Mouse (Mus musculus): ENCODE results near the gene Diablo.

DNA sequence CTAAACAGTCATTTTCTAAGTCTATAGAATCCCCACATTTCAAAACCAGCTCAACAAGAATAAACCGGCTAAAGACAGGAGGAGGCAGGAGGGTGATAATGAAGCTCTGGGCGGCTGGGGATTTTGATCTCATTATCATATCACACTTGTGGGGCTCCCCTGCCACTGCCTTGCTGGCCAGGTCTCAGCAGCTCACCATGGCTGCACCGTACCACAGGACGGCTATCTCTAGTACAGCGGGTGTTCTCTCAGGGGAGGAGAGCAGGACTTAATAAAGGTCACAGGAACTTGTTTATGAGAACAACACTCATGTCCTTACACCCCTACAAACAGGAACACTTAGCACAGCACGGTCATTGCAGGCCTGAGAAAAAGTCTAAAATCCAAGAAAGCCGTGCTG is 31.7 kb upstream of the Diablo start:
- TF ChIP-seq POLR2A (IDR thresholded peaks at IDR 0.05; ENCODE audit: control insufficient read depth, extremely low read depth, insufficient read depth, low read length, poor library complexity) = no peak
- no peak for TF ChIP-seq CTCF (IDR thresholded peaks at IDR 0.05; ENCODE audit: borderline replicate concordance, control insufficient read depth, extremely low read depth, insufficient read depth, low read length, poor library complexity)

All from thymus, adult 2 months (tissue).